Mouse (Mus musculus): Measurements from ENCODE around the gene Bag5.
"Not testable (repeated sequence)": the region's sequence is repeated elsewhere in the genome, so short reads cannot be mapped to it uniquely, and the experiment has no call there.

- TF ChIP-seq CTCF (IDR thresholded peaks at IDR 0.05; ENCODE audit: borderline replicate concordance, insufficient read depth, low read depth, low read length); POLR2A (IDR thresholded peaks at IDR 0.05; ENCODE audit: borderline replicate concordance, insufficient read depth, low read length): not testable (repeated sequence)
These were observed 51.5 kb downstream of the Bag5 start for GRCm38 (mm10) chr12:111661554-111661953.
